Mouse (Mus musculus): ENCODE results near the gene Spryd3.

- TF ChIP-seq CTCF (IDR thresholded peaks at IDR 0.05; ENCODE audit: low read depth, low read length) (no peak), POLR2A (IDR thresholded peaks at IDR 0.05; ENCODE audit: borderline replicate concordance, low read depth, low read length) (no peak)
These were observed 33.0 kb upstream of the Spryd3 start for GRCm38 (mm10) chr15:102169064-102169463.

All from bone marrow macrophage, adult 2 months (primary cell).